15 mouse cellular contexts compared by ENCODE assay signal in the genomic region with DNA sequence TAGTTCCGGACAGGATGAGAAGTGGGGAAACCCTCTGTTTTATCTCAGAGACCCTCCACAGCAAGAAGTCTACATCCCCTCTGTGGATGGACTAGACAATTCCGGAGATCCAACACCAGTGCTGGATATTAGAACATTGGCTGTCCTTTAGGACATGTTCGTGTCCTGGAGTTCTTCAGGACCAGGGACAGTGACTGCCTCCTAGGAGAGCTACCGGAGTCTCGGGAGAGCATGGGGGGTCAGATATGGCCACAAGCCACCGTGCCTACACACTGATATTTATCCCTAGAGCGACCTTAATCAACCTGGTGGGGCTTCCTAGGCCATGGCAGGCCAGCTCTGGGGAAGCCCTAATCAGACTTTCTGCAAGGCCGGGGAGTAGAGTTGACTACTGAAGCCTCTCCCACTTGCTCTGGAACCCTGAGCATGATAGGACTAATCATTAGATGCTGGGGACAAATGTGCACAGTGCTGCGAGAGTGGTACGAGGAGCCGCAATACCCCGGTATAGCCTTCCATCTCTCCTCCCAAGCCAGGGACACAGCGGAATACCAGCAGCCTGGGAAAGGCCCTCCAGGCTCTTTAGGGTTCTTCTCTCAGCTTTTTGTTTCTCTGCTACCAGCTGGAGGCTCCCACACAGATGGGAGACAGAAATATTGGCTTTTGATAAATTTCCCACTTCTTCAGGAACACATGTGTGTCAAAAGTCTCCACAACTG. TPM values are rescaled to one million over a fixed set of nuclear protein-coding genes. Genes with fewer than 3 reads are reported as not detected.
DNase-seq lines count a peak whose midpoint lies in the region; ATAC-seq and TF ChIP-seq lines count a peak whose summit lies in the region.
"Had no signal": no experiment of that assay in that cellular context is flagged by ENCODE, and none has a peak within 500 bp of the region (broad histone marks: within the 10 kb centered on the region; RNA-seq: fewer than 3 reads in every experiment).

No protein-coding gene starts in this region.

- no peak overlapping the region for H3K9ac ChIP-seq in embryonic facial prominence, embryonic 15.5 days
- no peak overlapping the region for H3K9ac ChIP-seq in hindbrain, embryonic 15.5 days
- H3K9ac ChIP-seq in midbrain, postnatal 0 days (replicated peaks; ENCODE audit: low read length, poor library complexity, severe bottlenecking) = no peak overlapping the region

- H3K4me3 ChIP-seq in kidney, adult 2 months (ENCODE audit: insufficient read depth, low read depth, low read length) = no peak overlapping the region
- no peak overlapping the region for H3K4me3 ChIP-seq in embryonic facial prominence, embryonic 15.5 days (replicated peaks)
- H3K4me3 ChIP-seq in hindbrain, embryonic 15.5 days = no peak overlapping the region
- H3K4me3 ChIP-seq in midbrain, postnatal 0 days (ENCODE audit: low read depth, low read length) = no peak overlapping the region
- no peak overlapping the region for H3K4me3 ChIP-seq in lung, adult 2 months (replicated peaks; ENCODE audit: extremely low read depth, low read depth, low read length)

- H3K4me1 ChIP-seq in kidney, adult 2 months (ENCODE audit: control insufficient read depth, insufficient read depth, low read length) = peaks cover 13% of the 10 kb centered on the region
- H3K4me1 ChIP-seq in embryonic facial prominence, embryonic 15.5 days = peaks cover 24% of the 10 kb centered on the region; the same call in 1 of the 2 replicates
- H3K4me1 ChIP-seq in hindbrain, embryonic 15.5 days (replicated peaks) = peaks cover 30% of the 10 kb centered on the region
- H3K4me1 ChIP-seq in midbrain, postnatal 0 days (ENCODE audit: insufficient read depth, low read length) = peaks cover 14% of the 10 kb centered on the region
- H3K4me1 ChIP-seq in lung, adult 2 months (ENCODE audit: control insufficient read depth, insufficient read depth, low read length) = peaks cover 2% of the 10 kb centered on the region; the same call in 1 of the 2 replicates

- no peak for ATAC-seq in embryonic facial prominence, embryonic 15.5 days (ENCODE audit: insufficient number of reproducible peaks, low FRiP score, low TSS enrichment, low read depth)
- no peak for ATAC-seq in hindbrain, embryonic 15.5 days (ENCODE audit: low FRiP score, low read depth)
- ATAC-seq in midbrain, postnatal 0 days (ENCODE audit: low FRiP score) = no peak
- ATAC-seq: lung, postnatal 0 days had no signal

- H3K27me3 ChIP-seq in kidney, adult 2 months (replicated peaks; ENCODE audit: control insufficient read depth, insufficient read depth, low read length) = no peaks in the 10 kb centered on the region
- H3K27me3 ChIP-seq in embryonic facial prominence, embryonic 15.5 days = no peaks in the 10 kb centered on the region
- H3K27me3 ChIP-seq in hindbrain, embryonic 15.5 days = no peaks in the 10 kb centered on the region
- no peaks in the 10 kb centered on the region for H3K27me3 ChIP-seq in midbrain, postnatal 0 days (ENCODE audit: insufficient read depth, low read length)

- H3K4me2 ChIP-seq in embryonic facial prominence, embryonic 15.5 days (replicated peaks) = no peak overlapping the region
- no peak overlapping the region for H3K4me2 ChIP-seq in hindbrain, embryonic 15.5 days
- no peak overlapping the region for H3K4me2 ChIP-seq in midbrain, postnatal 0 days (ENCODE audit: low read depth, low read length, poor library complexity, severe bottlenecking)

- no peaks in the 10 kb centered on the region for H3K36me3 ChIP-seq in kidney, adult 2 months (ENCODE audit: control insufficient read depth, insufficient read depth, low read length)
- H3K36me3 ChIP-seq in embryonic facial prominence, embryonic 15.5 days = no peaks in the 10 kb centered on the region; the same call in 1 of the 2 replicates
- no peaks in the 10 kb centered on the region for H3K36me3 ChIP-seq in hindbrain, embryonic 15.5 days
- H3K36me3 ChIP-seq in midbrain, postnatal 0 days (ENCODE audit: insufficient read depth, low read length) = no peaks in the 10 kb centered on the region

- H3K27ac ChIP-seq in kidney, adult 2 months (ENCODE audit: insufficient read depth, low read depth, low read length) = no peak overlapping the region
- H3K27ac ChIP-seq in embryonic facial prominence, embryonic 15.5 days (replicated peaks) = peak overlapping the region; percentile 22; the same call in 1 of the 2 replicates
- H3K27ac ChIP-seq in hindbrain, embryonic 15.5 days (replicated peaks) = peak overlapping the region; percentile 71
- H3K27ac ChIP-seq in midbrain, postnatal 0 days (ENCODE audit: low read depth, low read length) = peak overlapping the region; percentile 47; the same call in 1 of the 2 replicates

- TF ChIP-seq CTCF in kidney, adult 2 months (conservative IDR thresholded peaks at IDR 0.05; ENCODE audit: insufficient read depth, insufficient read length, low read depth, low read length) = no peak
- no peak for TF ChIP-seq CTCF in midbrain, postnatal 0 days (IDR thresholded peaks at IDR 0.05)
- TF ChIP-seq CTCF in lung, adult 2 months (IDR thresholded peaks at IDR 0.05; ENCODE audit: insufficient read depth, low read length) = no peak

- H3K9me3 ChIP-seq in embryonic facial prominence, embryonic 15.5 days (replicated peaks) = no peaks in the 10 kb centered on the region
- H3K9me3 ChIP-seq in hindbrain, embryonic 15.5 days = no peaks in the 10 kb centered on the region
- no peaks in the 10 kb centered on the region for H3K9me3 ChIP-seq in midbrain, postnatal 0 days (ENCODE audit: low read length)

- WGBS in kidney, adult 2 months = 84% methylated on average over 13 of the region's 13 CpGs
- WGBS in embryonic facial prominence, embryonic 15.5 days = 73% methylated on average over 13 of the region's 13 CpGs
- WGBS in hindbrain, embryonic 15.5 days = 64% methylated on average over 13 of the region's 13 CpGs
- 69% methylated on average over 13 of the region's 13 CpGs for WGBS in midbrain, postnatal 0 days
- 83% methylated on average over 13 of the region's 13 CpGs for WGBS in lung, adult 2 months

- no peak for TF ChIP-seq POLR2A in kidney, adult 2 months (IDR thresholded peaks at IDR 0.05; ENCODE audit: low read depth, low read length)
- TF ChIP-seq POLR2A in lung, adult 2 months (IDR thresholded peaks at IDR 0.05; ENCODE audit: borderline replicate concordance, extremely low read depth, low read depth, low read length) = no peak

- peak; percentile 51 to 58 for DNase-seq in kidney, postnatal 4 days
- DNase-seq in kidney, adult 2 months = no peak
- no peak for DNase-seq in midbrain, postnatal 0 days (ENCODE audit: low spot score)
- no peak for DNase-seq in lung, postnatal 25 days (ENCODE audit: low spot score)
- no peak for DNase-seq in lung, adult 2 months
- DNase-seq in liver = no peak
- DNase-seq: adrenal gland, postnatal 14 days; B cell, adult 2 months; kidney, postnatal 10 days; thymus, adult 2 months had no signal

RNA-seq across cellular contexts. Expression of gene Sardh, which starts 52.7 kb away (rescaled TPM):
- polyA plus RNA-seq in kidney, adult 2 months (2012; rRNA removed) = 232 and 278 TPM in 2 replicates
- polyA plus RNA-seq in embryonic facial prominence, embryonic 15.5 days (2015; fragmentation: Nextera tagmentation; extraction: Ambion mirVana) = 6.3 and 8.5 TPM in 2 replicates
- 7.5 and 8.6 TPM in 2 replicates for polyA plus RNA-seq in hindbrain, embryonic 15.5 days (2015; fragmentation: Nextera tagmentation; extraction: Ambion mirVana)
- 9.5 and 11.8 TPM in 2 replicates for total RNA-seq in midbrain, postnatal 0 days (2014; rRNA removed)
- 7.4 and 8.9 TPM in 2 replicates for polyA plus RNA-seq in midbrain, postnatal 0 days (2015; fragmentation: Nextera tagmentation; extraction: Ambion mirVana)
- 15.4 and 16.7 TPM in 2 replicates for polyA plus RNA-seq in lung, adult 2 months (2012; rRNA removed)
- total RNA-seq: hematopoietic stem cell, adult 5-6 weeks; neutrophil, adult 5-6 weeks had no signal

Comparison
In these comparisons a context has a peak if more than half of its experiments do, and no peak if none do; other contexts are left out.
1. DNase-seq: peak in kidney, postnatal 4 days (2 of 2); none in kidney, adult 2 months (single experiment), midbrain, postnatal 0 days (single experiment), lung, postnatal 25 days (single experiment), lung, adult 2 months (single experiment) and liver (single experiment).
2. RNA of gene Sardh, which starts 52.7 kb away (polyA plus RNA-seq): 232 to 278 TPM in kidney, adult 2 months; 15.4 to 16.7 TPM in lung, adult 2 months, 7.4 to 8.9 TPM in midbrain, postnatal 0 days, 7.5 to 8.6 TPM in hindbrain, embryonic 15.5 days and 6.3 to 8.5 TPM in embryonic facial prominence, embryonic 15.5 days; every median in the first group is over 10 times any median in the second.